Mouse (Mus musculus): ENCODE measurements around the gene Stxbp2.

Gene Stxbp2

GRCm38 (mm10) chr8:3683408-3684176 lies 52.8 kb downstream of the Stxbp2 start:
- no peak for DNase-seq

GRCm38 (mm10) chr8:3684530-3684929 lies 53.8 kb downstream of the Stxbp2 start:
- DNase-seq = no peak

- no peak for DNase-seq
Measured at GRCm38 (mm10) chr8:3685422-3685821, 54.7 kb downstream of the Stxbp2 start.

GRCm38 (mm10) chr8:3687537-3687936 lies 56.8 kb downstream of the Stxbp2 start:
- DNase-seq = no peak

GRCm38 (mm10) chr8:3690774-3691173 lies 60.0 kb downstream of the Stxbp2 start:
- no peak for DNase-seq

Measured in kidney, adult 11 months (tissue).